Comparison of ENCODE assay signal across 10 mouse cellular contexts in the genomic region with DNA sequence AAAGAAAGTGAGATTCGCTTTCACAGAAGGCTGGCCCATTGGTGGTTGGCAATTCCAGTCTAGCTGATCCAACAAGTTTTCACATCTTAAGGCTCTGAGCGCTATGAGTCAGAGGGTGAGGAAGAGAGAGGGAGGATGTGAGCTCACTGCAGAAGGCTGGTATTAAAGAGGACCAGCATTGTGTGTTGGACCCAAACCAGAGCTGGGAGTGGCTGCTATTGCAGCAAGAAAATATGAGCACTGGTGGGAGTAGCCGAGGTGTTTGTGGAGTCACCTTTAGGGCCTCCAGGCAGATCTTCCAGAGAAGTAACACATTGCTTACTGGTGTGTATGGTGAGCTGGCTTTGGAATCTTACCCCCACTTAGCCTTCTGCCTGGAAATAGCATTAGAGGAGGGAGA.
DNase-seq lines count a peak whose midpoint lies in the region; ATAC-seq and TF ChIP-seq lines count a peak whose summit lies in the region.
"Had no signal": no experiment of that assay in that cellular context is flagged by ENCODE, and none has a peak within 500 bp of the region (broad histone marks: within the 10 kb centered on the region; RNA-seq: fewer than 3 reads in every experiment).

No protein-coding gene starts in this region.

- WGBS in embryonic facial prominence, embryonic 10.5 days, result 77% methylated on average over 3 of the region's 3 CpGs
- WGBS in limb, embryonic 15.5 days, result 60% methylated on average over 3 of the region's 3 CpGs
- WGBS in liver, embryonic 11.5 days, result 79% methylated on average over 3 of the region's 3 CpGs
- WGBS in forebrain, postnatal 0 days, result 88% methylated on average over 3 of the region's 3 CpGs

- H3K27me3 ChIP-seq in embryonic facial prominence, embryonic 10.5 days (replicated peaks; ENCODE audit: low read depth, poor library complexity, severe bottlenecking), result no peaks in the 10 kb centered on the region
- H3K27me3 ChIP-seq in limb, embryonic 15.5 days, result no peaks in the 10 kb centered on the region
- no peaks in the 10 kb centered on the region for H3K27me3 ChIP-seq in liver, embryonic 11.5 days (replicated peaks; ENCODE audit: control insufficient read depth, insufficient read depth, low read length)
- H3K27me3 ChIP-seq in forebrain, postnatal 0 days (ENCODE audit: insufficient read depth, low read length), result no peaks in the 10 kb centered on the region
- H3K27me3 ChIP-seq: heart, embryonic 15.5 days had no signal

- no peaks in the 10 kb centered on the region for H3K36me3 ChIP-seq in embryonic facial prominence, embryonic 10.5 days (replicated peaks)
- no peaks in the 10 kb centered on the region for H3K36me3 ChIP-seq in limb, embryonic 15.5 days
- no peaks in the 10 kb centered on the region for H3K36me3 ChIP-seq in liver, embryonic 11.5 days (ENCODE audit: control insufficient read depth, insufficient read depth, low read length)
- no peaks in the 10 kb centered on the region for H3K36me3 ChIP-seq in forebrain, postnatal 0 days (ENCODE audit: insufficient read depth)
- H3K36me3 ChIP-seq: heart, embryonic 15.5 days had no signal

- no peak overlapping the region for H3K9ac ChIP-seq in limb, embryonic 15.5 days
- H3K9ac ChIP-seq in liver, embryonic 11.5 days (ENCODE audit: low read depth, low read length), result no peak overlapping the region
- H3K9ac ChIP-seq in forebrain, postnatal 0 days, result no peak overlapping the region
- H3K9ac ChIP-seq: heart, embryonic 15.5 days had no signal

- peak; percentile 84 for ATAC-seq in limb, embryonic 15.5 days (ENCODE audit: insufficient number of reproducible peaks, low FRiP score, low TSS enrichment, low read depth)
- no peak for ATAC-seq in liver, embryonic 11.5 days (replicated peaks; ENCODE audit: low FRiP score)
- no peak for ATAC-seq in forebrain, postnatal 0 days

- peak; percentile 23 to 39 for DNase-seq in lung, adult 18-20 months
- no peak for DNase-seq in lung, postnatal 14 days
- DNase-seq in Muller cell, postnatal 12 days (ENCODE audit: inconsistent ontology term), result peak; percentile 8
- DNase-seq in embryonic facial prominence, embryonic 10.5 days (ENCODE audit: low spot score), result no peak
- no peak for DNase-seq in liver, embryonic 11.5 days (ENCODE audit: low spot score)
- DNase-seq in forebrain, postnatal 0 days, result no peak
- DNase-seq: layer of hippocampus, adult 9-11 months; thymus, adult 2 months had no signal

- no peak for TF ChIP-seq CTCF in forebrain, postnatal 0 days (IDR thresholded peaks at IDR 0.05; ENCODE audit: low read depth)

- peaks cover 11% of the 10 kb centered on the region; the same call in 1 of the 2 replicates for H3K9me3 ChIP-seq in embryonic facial prominence, embryonic 10.5 days
- no peaks in the 10 kb centered on the region for H3K9me3 ChIP-seq in limb, embryonic 15.5 days
- H3K9me3 ChIP-seq in liver, embryonic 11.5 days (ENCODE audit: control insufficient read depth, low read length), result peaks cover 3% of the 10 kb centered on the region; the same call in 1 of the 2 replicates
- no peaks in the 10 kb centered on the region; the same call in 1 of the 2 replicates for H3K9me3 ChIP-seq in forebrain, postnatal 0 days (ENCODE audit: low read length)
- H3K9me3 ChIP-seq: heart, embryonic 15.5 days had no signal

- peaks cover 20% of the 10 kb centered on the region for H3K4me1 ChIP-seq in embryonic facial prominence, embryonic 10.5 days
- peaks cover 7% of the 10 kb centered on the region; the same call in 1 of the 2 replicates for H3K4me1 ChIP-seq in limb, embryonic 15.5 days
- no peaks in the 10 kb centered on the region for H3K4me1 ChIP-seq in liver, embryonic 11.5 days (replicated peaks; ENCODE audit: control insufficient read depth, insufficient read depth, low read length)
- H3K4me1 ChIP-seq in forebrain, postnatal 0 days (ENCODE audit: insufficient read depth), result no peaks in the 10 kb centered on the region

- H3K27ac ChIP-seq in embryonic facial prominence, embryonic 10.5 days (replicated peaks), result 0 out of 2 replicates have a peak overlapping the region, but pooled peaks have one; percentile 14
- 0 out of 2 replicates have a peak overlapping the region, but pooled peaks have one; percentile 5 for H3K27ac ChIP-seq in limb, embryonic 15.5 days
- H3K27ac ChIP-seq in liver, embryonic 11.5 days (ENCODE audit: low read depth, low read length), result no peak overlapping the region
- H3K27ac ChIP-seq in forebrain, postnatal 0 days (ENCODE audit: low read depth, low read length), result no peak overlapping the region
- H3K27ac ChIP-seq: heart, embryonic 15.5 days had no signal

- no peak overlapping the region for H3K4me3 ChIP-seq in embryonic facial prominence, embryonic 10.5 days
- no peak overlapping the region for H3K4me3 ChIP-seq in limb, embryonic 15.5 days
- H3K4me3 ChIP-seq in liver, embryonic 11.5 days (ENCODE audit: low read depth, low read length), result no peak overlapping the region
- no peak overlapping the region for H3K4me3 ChIP-seq in forebrain, postnatal 0 days (ENCODE audit: low read depth, low read length)
- H3K4me3 ChIP-seq: heart, embryonic 15.5 days had no signal

- H3K4me2 ChIP-seq in limb, embryonic 15.5 days, result no peak overlapping the region
- no peak overlapping the region for H3K4me2 ChIP-seq in liver, embryonic 11.5 days
- no peak overlapping the region for H3K4me2 ChIP-seq in forebrain, postnatal 0 days (ENCODE audit: low read depth)
- H3K4me2 ChIP-seq: heart, embryonic 15.5 days had no signal

Comparison
In these comparisons a context has a peak if more than half of its experiments do, and no peak if none do; other contexts are left out.
1. DNase-seq: peak in lung, adult 18-20 months (2 of 2) and Muller cell, postnatal 12 days (single experiment); none in lung, postnatal 14 days (single experiment), embryonic facial prominence, embryonic 10.5 days (single experiment), liver, embryonic 11.5 days (single experiment) and forebrain, postnatal 0 days (single experiment).
2. H3K27ac ChIP-seq: peak in embryonic facial prominence, embryonic 10.5 days (single experiment) and limb, embryonic 15.5 days (single experiment); none in liver, embryonic 11.5 days (single experiment) and forebrain, postnatal 0 days (single experiment).